Mouse (Mus musculus) heart, postnatal 0 days (tissue): ENCODE measurements around the gene Pde8b.

ENCODE experiments used
- CTCF ChIP-seq: IDR thresholded peaks from 2 replicates; pipeline ENCODE4 v1.5.1; 2016; ENCODE audit warnings: antibody characterized with exemption, control low read depth, low read depth
- EP300 ChIP-seq: IDR thresholded peaks from 2 replicates; pipeline ENCODE4 v1.6.1; 2016; ENCODE audit warnings: antibody characterized with exemption, low read depth

DNA sequence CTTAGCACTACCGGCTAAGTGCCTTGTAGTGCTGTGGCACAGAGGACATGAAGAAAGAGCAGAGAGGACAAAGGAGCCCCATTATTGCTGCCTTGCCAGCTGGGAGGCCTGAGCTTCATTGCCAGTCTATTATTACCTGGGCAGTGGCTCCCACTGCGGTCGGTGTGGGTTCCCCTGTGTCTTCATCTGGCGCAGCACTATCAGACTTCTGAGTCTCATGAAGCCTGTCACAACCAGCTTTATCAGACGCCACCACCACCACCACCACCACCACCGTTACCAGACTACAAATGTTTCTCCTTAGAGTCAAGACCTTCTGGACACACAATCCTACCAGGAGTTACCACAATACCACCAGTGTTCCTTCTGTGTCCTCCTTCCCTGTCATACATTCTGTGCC, 171.6 kb downstream of the Pde8b start:
- TF ChIP-seq CTCF (no peak), EP300 (no peak)
